Mouse (Mus musculus) neural tube, embryonic 12.5 days (tissue): ENCODE measurements at regions not wholly inside any gene's neighbourhood (a gene's known extent, or its start where the extent isn't known, plus 50 kb on each side); places are given as distances from the start of the nearest gene placed in this dataset.

Experiments
- ATAC-seq: fragments of 200-750 bp; cut with Nextera tagmentation; 2 replicates; pipeline ENCODE4 v1.8.0; 2017; ENCODE audit warnings: low read depth, mild to moderate bottlenecking, moderate TSS enrichment, moderate library complexity; ENCODE audit not compliant: low FRiP score
- H3K27ac ChIP-seq: fragments of 300-500 bp; sonication (generic); 2 replicates; pipeline ENCODE4 v1.5.1; 2016
- H3K27me3 ChIP-seq: fragments of 300-500 bp; sonication (generic); replicated peaks from 2 replicates; pipeline ENCODE4 v1.6.1; 2016; ENCODE audit warnings: mild to moderate bottlenecking
- H3K36me3 ChIP-seq: fragments of 300-500 bp; sonication (generic); 2 replicates; pipeline ENCODE4 v1.6.1; 2016; ENCODE audit warnings: mild to moderate bottlenecking
- H3K4me1 ChIP-seq: fragments of 300-500 bp; sonication (generic); 2 replicates; pipeline ENCODE4 v1.6.1; 2016
- H3K4me2 ChIP-seq: fragments of 300-500 bp; sonication (generic); replicated peaks from 2 replicates; pipeline ENCODE4 v1.6.1; 2016; ENCODE audit warnings: mild to moderate bottlenecking
- H3K4me3 ChIP-seq: fragments of 300-500 bp; sonication (generic); 2 replicates; pipeline ENCODE4 v1.5.1; 2016
- H3K9ac ChIP-seq: fragments of 300-500 bp; sonication (generic); 2 replicates; pipeline ENCODE4 v1.6.1; 2016; ENCODE audit warnings: mild to moderate bottlenecking
- H3K9me3 ChIP-seq: fragments of 300-500 bp; sonication (generic); 2 replicates; pipeline ENCODE4 v1.6.1; 2016; ENCODE audit warnings: mild to moderate bottlenecking
- WGBS: fragments of 180-500 bp; shearing (Covaris S2); methylation state at CpG from one replicate; pipeline ENCODE4 v1.1.7; 2016; 5-methylcytosine and 5-hydroxymethylcytosine counted together

DNA sequence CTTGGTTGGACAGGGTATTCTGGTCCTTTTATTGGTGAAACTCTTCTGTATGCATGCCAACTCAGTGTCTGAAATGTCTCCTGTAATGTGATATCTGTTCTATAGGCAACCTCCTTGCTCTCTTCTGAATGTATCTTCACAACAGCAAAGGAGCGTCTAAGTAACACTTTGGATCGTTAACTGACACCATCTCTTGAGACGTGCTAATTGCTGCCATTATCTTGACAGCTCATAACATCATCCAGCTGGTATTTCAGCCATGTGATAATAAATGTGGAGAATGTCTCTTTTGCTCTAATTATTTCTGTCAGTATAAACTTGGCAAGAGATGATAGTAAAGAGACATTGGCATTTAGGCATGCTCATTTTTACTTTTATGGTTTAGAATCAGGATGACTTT is 68.8 kb upstream of the Col8a1 start:
- ATAC-seq: no peak
- H3K4me3 ChIP-seq: no peak overlapping the region

DNA sequence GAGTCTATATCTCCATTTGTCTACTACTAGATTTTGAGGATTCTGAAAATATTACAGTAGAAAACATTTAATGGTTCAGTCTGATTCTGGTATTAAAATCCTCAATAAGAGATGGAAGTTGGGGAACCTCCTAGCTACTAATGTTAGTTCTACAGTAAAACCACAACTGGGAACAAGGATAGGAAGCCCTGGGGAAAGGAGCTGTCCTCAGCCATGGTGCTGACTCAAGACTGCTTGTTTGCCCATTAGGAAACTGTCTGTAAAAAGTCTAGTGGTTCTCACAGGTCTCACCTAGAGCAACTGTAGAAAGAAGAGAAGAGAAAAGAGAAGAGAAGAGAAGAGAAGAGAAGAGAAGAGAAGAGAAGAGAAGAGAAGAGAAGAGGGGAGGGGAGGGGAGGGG is 90.9 kb upstream of the Col8a1 start:
- Histone ChIP-seq H3K9me3 (no peaks in the 10 kb centered on the region), H3K36me3 (no peaks in the 10 kb centered on the region), H3K9ac (no peak overlapping the region), H3K4me1 (no peaks in the 10 kb centered on the region), H3K4me3 (no peak overlapping the region), H3K27me3 (no peaks in the 10 kb centered on the region), H3K4me2 (no peak overlapping the region), H3K27ac (no peak overlapping the region)
- no peak for ATAC-seq

More for the DNA sequence above, 68.8 kb upstream of the Col8a1 start:
- H3K9me3 ChIP-seq: no peaks in the 10 kb centered on the region
- 51% methylated on average over 3 of the region's 3 CpGs for WGBS
- H3K9ac ChIP-seq: no peak overlapping the region
- H3K4me1 ChIP-seq: no peaks in the 10 kb centered on the region
- H3K4me2 ChIP-seq: no peak overlapping the region
- no peaks in the 10 kb centered on the region for H3K36me3 ChIP-seq
- H3K27me3 ChIP-seq: no peaks in the 10 kb centered on the region
- H3K27ac ChIP-seq: no peak overlapping the region

DNA sequence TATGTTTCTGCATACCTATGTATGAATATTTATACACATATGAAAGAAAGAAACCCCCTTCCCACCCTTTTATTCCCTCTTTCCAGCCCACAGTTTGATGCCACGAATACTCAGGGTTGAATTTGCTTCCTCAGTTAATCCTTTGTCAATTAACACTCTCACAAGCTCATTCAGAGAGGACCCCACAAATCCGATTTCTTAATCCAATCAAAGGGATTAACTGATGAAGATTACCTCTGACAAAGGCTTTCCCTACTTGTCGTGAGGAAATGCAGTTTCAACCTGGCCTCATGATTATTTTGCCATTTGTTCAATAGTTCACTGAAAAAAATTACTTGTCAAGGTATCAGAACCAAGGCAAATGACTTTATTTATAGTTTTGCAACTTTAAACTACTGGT is 91.8 kb upstream of the Col8a1 start:
- Histone ChIP-seq H3K27ac (no peak overlapping the region), H3K36me3 (no peaks in the 10 kb centered on the region), H3K4me2 (no peak overlapping the region), H3K4me3 (no peak overlapping the region), H3K4me1 (no peaks in the 10 kb centered on the region), H3K27me3 (no peaks in the 10 kb centered on the region), H3K9me3 (no peaks in the 10 kb centered on the region), H3K9ac (no peak overlapping the region)
- 62% methylated on average over 3 of the region's 3 CpGs for WGBS
- no peak for ATAC-seq

DNA sequence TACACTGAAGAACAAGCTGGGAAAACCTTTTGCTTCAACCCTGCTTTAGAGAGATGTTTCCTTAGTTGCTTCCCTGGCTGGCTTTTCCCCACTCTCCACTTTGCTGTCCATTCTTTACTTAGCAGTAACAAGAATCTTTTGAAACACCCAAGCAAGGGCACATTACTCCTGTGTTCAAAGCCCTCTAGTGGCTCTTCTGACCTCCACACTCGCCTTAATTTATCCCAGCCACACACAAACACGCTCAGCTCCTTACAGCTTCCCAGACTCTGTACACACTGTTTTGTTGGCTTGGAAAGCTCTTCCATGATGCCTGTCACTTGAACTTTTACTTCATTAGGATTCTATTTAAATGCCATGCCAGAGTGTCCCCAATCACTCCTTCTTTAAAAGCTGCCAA is 97.3 kb upstream of the Col8a1 start:
- no peak for ATAC-seq

DNA sequence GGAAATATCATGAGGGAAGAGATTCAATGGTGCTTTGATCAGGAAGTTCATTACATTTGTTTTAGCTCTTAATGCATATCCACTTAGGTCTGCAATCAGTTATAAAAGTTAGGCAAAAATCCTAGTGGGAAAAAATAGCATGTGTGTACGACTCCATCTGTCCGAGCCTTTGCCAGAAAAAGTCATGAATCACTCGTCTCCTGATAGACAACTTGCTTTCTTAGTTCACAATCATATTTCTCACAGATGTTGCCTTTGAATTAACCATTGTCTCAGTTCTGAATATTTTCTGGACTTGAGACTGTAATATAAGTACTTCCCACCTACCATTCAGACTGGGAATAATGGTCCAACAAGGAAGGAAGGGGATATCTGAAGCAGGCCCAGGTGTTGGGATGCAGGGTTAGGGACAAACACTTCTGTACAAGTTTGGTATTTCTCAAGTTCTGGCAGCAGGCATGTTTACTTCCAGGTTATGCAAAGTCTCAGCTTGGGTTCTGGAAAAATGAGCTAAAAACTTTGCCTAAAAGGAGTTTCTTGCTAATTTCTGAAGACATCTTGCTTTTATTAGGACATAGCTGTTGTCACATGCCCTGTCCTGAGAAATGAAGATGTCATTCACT is 98.4 kb upstream of the Col8a1 start:
- no peaks in the 10 kb centered on the region for H3K4me1 ChIP-seq
- no peaks in the 10 kb centered on the region for H3K27me3 ChIP-seq
- H3K27ac ChIP-seq: no peak overlapping the region
- H3K4me3 ChIP-seq: no peak overlapping the region
- no peak for ATAC-seq
- no peak overlapping the region for H3K9ac ChIP-seq
- no peaks in the 10 kb centered on the region for H3K9me3 ChIP-seq
- 73% methylated on average over 3 of the region's 3 CpGs for WGBS
- no peak overlapping the region for H3K4me2 ChIP-seq
- H3K36me3 ChIP-seq: no peaks in the 10 kb centered on the region

More for the DNA sequence above, 97.3 kb upstream of the Col8a1 start:
- 55% methylated on average over 2 of the region's 2 CpGs for WGBS
- no peak overlapping the region for H3K27ac ChIP-seq
- no peaks in the 10 kb centered on the region for H3K36me3 ChIP-seq
- no peaks in the 10 kb centered on the region for H3K9me3 ChIP-seq
- no peak overlapping the region for H3K9ac ChIP-seq
- no peaks in the 10 kb centered on the region for H3K4me1 ChIP-seq
- no peaks in the 10 kb centered on the region for H3K27me3 ChIP-seq
- H3K4me2 ChIP-seq: no peak overlapping the region
- H3K4me3 ChIP-seq: no peak overlapping the region

DNA sequence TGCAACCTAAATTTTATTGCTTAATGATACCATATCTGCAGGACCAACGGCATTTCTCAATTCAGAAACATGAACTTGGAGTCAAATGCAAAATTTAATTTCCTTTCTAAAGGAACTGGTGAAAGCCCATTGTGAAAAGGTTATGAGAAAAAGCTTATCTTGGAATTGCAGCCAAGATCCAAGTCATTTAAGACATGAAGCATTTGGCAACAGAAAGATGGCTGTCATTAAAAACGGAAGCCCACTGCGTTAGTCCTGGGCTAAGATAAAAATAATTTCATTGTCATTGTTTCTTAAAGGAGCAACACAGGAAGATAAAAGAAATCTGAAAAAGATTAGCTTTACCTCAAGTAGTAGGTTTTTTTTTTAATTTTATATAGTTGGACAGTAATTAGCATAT is 99.2 kb upstream of the Col8a1 start:
- Histone ChIP-seq H3K4me2 (no peak overlapping the region), H3K9ac (no peak overlapping the region), H3K9me3 (no peaks in the 10 kb centered on the region), H3K36me3 (no peaks in the 10 kb centered on the region), H3K4me1 (peaks cover 7% of the 10 kb centered on the region), H3K4me3 (no peak overlapping the region), H3K27ac (no peak overlapping the region), H3K27me3 (no peaks in the 10 kb centered on the region)
- ATAC-seq: no peak
- WGBS: 90% methylated on average over 3 of the region's 3 CpGs

DNA sequence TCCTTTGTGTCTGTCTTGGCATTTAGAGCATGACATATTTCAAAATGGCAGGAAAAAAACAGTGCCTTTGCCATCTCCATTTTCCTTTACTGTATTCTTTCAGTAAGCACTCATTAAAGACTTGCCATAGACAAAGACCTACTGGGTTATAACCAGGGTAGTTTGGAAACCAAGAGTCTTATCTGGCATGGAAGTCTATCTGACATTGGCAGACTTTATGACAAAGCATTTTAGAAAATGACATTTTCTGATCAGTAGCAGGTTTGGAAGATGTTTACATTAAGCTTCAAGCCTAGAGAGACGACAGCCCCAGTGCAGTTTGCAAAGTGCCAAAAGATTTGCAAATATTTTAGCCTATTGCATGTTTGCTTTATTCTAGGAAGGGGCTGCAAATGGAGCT is 102.5 kb upstream of the Col8a1 start:
- Histone ChIP-seq H3K4me3 (no peak overlapping the region), H3K27me3 (no peaks in the 10 kb centered on the region), H3K4me2 (no peak overlapping the region), H3K27ac (no peak overlapping the region), H3K36me3 (no peaks in the 10 kb centered on the region), H3K9ac (no peak overlapping the region), H3K4me1 (peaks cover 13% of the 10 kb centered on the region), H3K9me3 (no peaks in the 10 kb centered on the region)
- no peak for ATAC-seq
- WGBS: 75% methylated on average over 1 of the region's 1 CpGs

DNA sequence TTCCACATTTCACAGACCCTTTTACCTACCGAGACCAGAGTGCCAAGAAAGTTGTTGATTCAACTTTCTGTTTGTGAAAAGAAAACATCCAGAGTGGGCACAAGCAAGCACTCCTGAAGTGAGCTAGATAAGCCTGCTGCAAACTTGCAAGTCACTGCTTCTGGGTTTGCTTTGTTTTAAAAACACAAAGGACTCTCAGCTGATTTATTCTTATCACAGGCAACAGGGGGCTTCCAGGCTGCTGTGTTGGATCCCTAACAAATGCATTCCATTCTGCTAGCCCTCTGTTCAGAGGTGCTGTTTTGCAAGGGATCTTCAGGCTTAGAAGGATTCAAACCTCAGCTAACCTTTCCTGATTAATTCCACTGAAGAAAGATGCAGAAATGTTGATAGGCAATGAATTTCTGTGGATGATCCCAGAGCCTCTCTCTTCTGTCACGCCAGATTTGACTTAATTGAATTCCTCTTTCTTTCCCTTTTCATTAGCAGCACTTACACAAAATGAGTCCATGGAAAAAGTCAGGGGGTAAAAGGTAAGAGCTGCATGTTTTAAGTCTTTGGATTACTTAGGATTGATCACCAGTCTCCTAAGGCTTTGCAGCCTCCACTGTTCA is 103.7 kb upstream of the Col8a1 start:
- WGBS: 8% methylated on average over 2 of the region's 2 CpGs
- Histone ChIP-seq H3K4me2 (no peak overlapping the region), H3K27me3 (no peaks in the 10 kb centered on the region), H3K36me3 (no peaks in the 10 kb centered on the region), H3K4me1 (peaks cover 13% of the 10 kb centered on the region), H3K9ac (no peak overlapping the region), H3K27ac (no peak overlapping the region), H3K9me3 (no peaks in the 10 kb centered on the region), H3K4me3 (no peak overlapping the region)
- peak; percentile 58; the same call in 1 of the 2 replicates for ATAC-seq

DNA sequence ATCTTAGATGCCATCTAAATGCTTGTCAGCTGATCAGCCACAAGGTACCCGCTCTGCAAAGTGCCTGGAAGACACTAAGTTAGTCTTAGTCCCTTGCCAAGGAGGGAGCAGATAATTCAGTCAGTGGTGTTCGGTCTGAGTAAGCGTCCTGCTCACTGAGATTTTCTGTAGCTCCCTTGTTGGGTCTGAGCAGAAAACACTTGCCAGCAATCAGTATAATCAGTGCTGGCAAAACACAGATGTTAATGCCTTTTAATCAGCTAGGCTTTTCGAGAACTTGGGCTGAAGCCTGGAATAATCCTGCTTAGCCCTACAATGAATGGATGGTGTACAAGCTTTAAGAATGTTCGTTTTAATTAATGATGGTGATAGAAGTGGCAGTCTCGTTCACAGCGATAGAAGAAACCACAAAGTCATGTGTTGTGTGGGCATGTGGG is 104.2 kb upstream of the Col8a1 start:
- H3K4me2 ChIP-seq: no peak overlapping the region
- H3K9me3 ChIP-seq: no peaks in the 10 kb centered on the region
- no peaks in the 10 kb centered on the region for H3K27me3 ChIP-seq
- H3K36me3 ChIP-seq: no peaks in the 10 kb centered on the region
- H3K4me3 ChIP-seq: no peak overlapping the region
- H3K4me1 ChIP-seq: peaks cover 13% of the 10 kb centered on the region
- H3K27ac ChIP-seq: no peak overlapping the region; the same call in 1 of the 2 replicates
- 38% methylated on average over 7 of the region's 7 CpGs for WGBS
- H3K9ac ChIP-seq: no peak overlapping the region
- ATAC-seq: peak; percentile 66; the same call in 1 of the 2 replicates

DNA sequence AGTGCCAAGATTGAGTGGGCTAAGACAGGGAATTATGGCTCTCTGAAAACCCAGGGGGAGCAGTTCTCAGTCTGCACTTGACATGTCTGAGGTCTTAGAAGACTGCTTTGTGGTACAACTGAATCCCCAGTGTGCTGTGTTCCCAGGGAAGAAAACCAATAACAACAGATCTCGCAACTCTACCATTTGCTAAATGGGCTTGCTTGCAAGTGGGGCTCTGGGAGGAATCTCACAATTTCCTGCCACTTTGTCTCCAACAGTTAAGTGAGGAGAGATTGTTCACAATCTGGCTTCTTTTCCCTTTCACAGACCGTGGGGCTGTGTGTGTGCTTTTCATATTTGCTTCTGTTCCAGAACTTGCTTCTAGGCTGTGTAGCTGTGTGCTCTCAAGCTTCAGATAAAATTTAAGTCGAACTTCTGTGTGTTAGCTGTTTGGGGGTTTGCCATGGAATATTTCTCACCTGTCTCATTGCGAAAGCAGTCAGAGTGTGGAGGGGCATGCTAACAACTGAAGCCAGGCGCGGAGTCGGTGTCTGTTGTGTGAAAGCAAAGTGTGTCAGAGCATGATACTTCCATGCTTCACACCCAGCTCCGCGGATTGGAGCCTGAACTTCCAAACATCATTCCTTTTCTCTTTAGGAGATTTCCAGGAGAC is 108.8 kb upstream of the Col8a1 start:
- no peak for ATAC-seq
- Histone ChIP-seq H3K4me1 (peaks cover 10% of the 10 kb centered on the region), H3K36me3 (no peaks in the 10 kb centered on the region), H3K4me3 (no peak overlapping the region), H3K9ac (no peak overlapping the region), H3K27ac (no peak overlapping the region), H3K9me3 (no peaks in the 10 kb centered on the region), H3K27me3 (no peaks in the 10 kb centered on the region), H3K4me2 (no peak overlapping the region)
- 83% methylated on average over 9 of the region's 9 CpGs for WGBS

DNA sequence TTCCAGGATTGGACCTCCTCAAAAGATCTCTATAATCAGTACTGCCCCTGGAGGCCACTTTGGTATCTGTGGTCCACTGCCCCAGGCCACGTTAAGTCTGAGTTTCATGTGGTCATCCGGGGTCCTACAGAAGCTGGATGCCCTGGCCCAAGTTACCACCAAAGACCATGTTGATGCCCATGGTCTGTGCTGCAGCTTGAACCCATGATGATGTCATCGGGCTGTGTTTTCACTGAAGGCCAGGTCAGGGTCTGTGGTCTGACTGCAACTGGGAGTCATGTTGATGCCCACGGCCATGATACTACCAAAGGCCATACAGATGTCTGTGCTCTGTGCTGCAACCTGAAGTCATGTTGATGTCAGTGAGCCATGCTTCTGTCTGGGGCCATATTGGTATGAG is 122.3 kb upstream of the Col8a1 start:
- Histone ChIP-seq H3K4me1 (no peaks in the 10 kb centered on the region), H3K4me2 (no peak overlapping the region), H3K9me3 (no peaks in the 10 kb centered on the region), H3K27me3 (no peaks in the 10 kb centered on the region), H3K36me3 (no peaks in the 10 kb centered on the region), H3K4me3 (no peak overlapping the region), H3K27ac (no peak overlapping the region), H3K9ac (no peak overlapping the region)
- no peak for ATAC-seq
- 95% methylated on average over 4 of the region's 4 CpGs for WGBS

DNA sequence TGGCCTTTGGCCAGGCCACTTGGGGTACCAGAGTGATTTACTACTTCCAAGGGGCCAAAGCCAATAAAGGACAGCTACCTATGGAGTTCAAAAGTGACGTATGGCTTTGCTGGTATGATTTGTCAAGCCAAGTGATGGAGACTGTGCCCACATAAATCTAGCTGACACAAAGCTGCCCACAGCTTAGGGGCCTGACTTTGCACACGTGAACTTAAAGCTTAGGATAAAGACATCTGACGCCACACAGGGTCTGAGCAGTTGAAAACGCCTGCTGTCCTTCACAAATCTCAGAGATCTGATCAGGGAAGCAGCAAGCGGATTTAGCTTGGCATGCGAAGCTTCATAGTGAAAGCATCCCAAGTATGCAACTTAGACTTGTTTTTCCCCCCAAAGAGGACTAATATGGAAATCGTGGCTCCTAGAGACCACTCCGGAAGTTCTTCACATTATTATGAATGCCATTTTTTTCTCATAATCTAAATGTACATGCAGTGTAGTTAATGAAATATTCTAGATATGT is 127.1 kb upstream of the Col8a1 start:
- Histone ChIP-seq H3K27me3 (no peaks in the 10 kb centered on the region), H3K36me3 (no peaks in the 10 kb centered on the region), H3K4me1 (no peaks in the 10 kb centered on the region), H3K4me3 (no peak overlapping the region), H3K9me3 (no peaks in the 10 kb centered on the region), H3K9ac (no peak overlapping the region), H3K27ac (no peak overlapping the region), H3K4me2 (no peak overlapping the region)
- WGBS: 73% methylated on average over 8 of the region's 8 CpGs
- no peak for ATAC-seq
